Mouse (Mus musculus) embryonic facial prominence, embryonic 11.5 days (tissue): ENCODE results near the gene Nthl1. TPM values are rescaled to one million over a fixed set of nuclear protein-coding genes. Genes with fewer than 3 reads are reported as not detected.

Experiments
- ATAC-seq: fragments of 200-750 bp; cut with Nextera tagmentation; replicated peaks from 2 replicates; pipeline ENCODE4 v1.8.0; 2017; ENCODE audit warnings: low read depth; ENCODE audit not compliant: insufficient number of reproducible peaks, low FRiP score, low TSS enrichment
- DNase-seq: peaks from one replicate; pipeline ENCODE4 v3.0.0-alpha.2; 2015; ENCODE audit warnings: low spot score
- H3K27ac ChIP-seq: fragments of 300-500 bp; sonication (generic); replicated peaks from 2 replicates; pipeline ENCODE4 v1.5.1; 2014; ENCODE audit warnings: mild to moderate bottlenecking, low read depth, low read length, control low read depth
- H3K27me3 ChIP-seq: fragments of 300-500 bp; sonication (generic); 2 replicates; pipeline ENCODE4 v1.6.1; 2014; ENCODE audit warnings: mild to moderate bottlenecking, low read length, moderate library complexity, mixed read lengths; ENCODE audit not compliant: control insufficient read depth, insufficient read depth
- H3K36me3 ChIP-seq: fragments of 300-500 bp; sonication (generic); replicated peaks from 2 replicates; pipeline ENCODE4 v1.6.1; 2014; ENCODE audit warnings: low read depth, mild to moderate bottlenecking, low read length, moderate library complexity, mixed read lengths; ENCODE audit not compliant: control insufficient read depth, insufficient read depth
- H3K4me1 ChIP-seq: fragments of 300-500 bp; sonication (generic); 2 replicates; pipeline ENCODE4 v1.6.1; 2014; ENCODE audit warnings: low read length, mixed read lengths; ENCODE audit not compliant: control insufficient read depth, insufficient read depth
- H3K4me2 ChIP-seq: fragments of 300-500 bp; sonication (generic); 2 replicates; pipeline ENCODE4 v1.6.1; 2014; ENCODE audit warnings: low read depth, mild to moderate bottlenecking, control low read depth, low read length, moderate library complexity
- H3K4me3 ChIP-seq: fragments of 300-500 bp; sonication (generic); 2 replicates; pipeline ENCODE4 v1.5.1; 2014; ENCODE audit warnings: low read depth, low read length, control low read depth
- H3K9ac ChIP-seq: fragments of 300-500 bp; sonication (generic); replicated peaks from 2 replicates; pipeline ENCODE4 v1.6.1; 2014; ENCODE audit warnings: mild to moderate bottlenecking, control low read depth, low read length
- H3K9me3 ChIP-seq: fragments of 300-500 bp; sonication (generic); replicated peaks from 2 replicates; pipeline ENCODE4 v1.6.1; 2016; ENCODE audit warnings: mild to moderate bottlenecking, low read length, inconsistent platforms, mixed read lengths; ENCODE audit not compliant: control insufficient read depth
- WGBS: fragments of 180-500 bp; shearing (Covaris S2); extraction: QIAGEN DNeasy Blood & Tissue Kit; methylation state at CpG from one replicate; pipeline ENCODE4 v1.1.7; 2014; 5-methylcytosine and 5-hydroxymethylcytosine counted together
- polyA plus RNA-seq: library from polyadenylated mRNA; unstranded; fragments of >200 nt; fragmentation: Nextera tagmentation; extraction: Ambion mirVana; gene quantifications from 2 replicates; pipeline ENCODE4 v1.2.1, GENCODE M21; 2014

The Nthl1 gene
- polyA plus RNA-seq, 1 experiment from 2014 or later, result 18.6 TPM

DNA sequence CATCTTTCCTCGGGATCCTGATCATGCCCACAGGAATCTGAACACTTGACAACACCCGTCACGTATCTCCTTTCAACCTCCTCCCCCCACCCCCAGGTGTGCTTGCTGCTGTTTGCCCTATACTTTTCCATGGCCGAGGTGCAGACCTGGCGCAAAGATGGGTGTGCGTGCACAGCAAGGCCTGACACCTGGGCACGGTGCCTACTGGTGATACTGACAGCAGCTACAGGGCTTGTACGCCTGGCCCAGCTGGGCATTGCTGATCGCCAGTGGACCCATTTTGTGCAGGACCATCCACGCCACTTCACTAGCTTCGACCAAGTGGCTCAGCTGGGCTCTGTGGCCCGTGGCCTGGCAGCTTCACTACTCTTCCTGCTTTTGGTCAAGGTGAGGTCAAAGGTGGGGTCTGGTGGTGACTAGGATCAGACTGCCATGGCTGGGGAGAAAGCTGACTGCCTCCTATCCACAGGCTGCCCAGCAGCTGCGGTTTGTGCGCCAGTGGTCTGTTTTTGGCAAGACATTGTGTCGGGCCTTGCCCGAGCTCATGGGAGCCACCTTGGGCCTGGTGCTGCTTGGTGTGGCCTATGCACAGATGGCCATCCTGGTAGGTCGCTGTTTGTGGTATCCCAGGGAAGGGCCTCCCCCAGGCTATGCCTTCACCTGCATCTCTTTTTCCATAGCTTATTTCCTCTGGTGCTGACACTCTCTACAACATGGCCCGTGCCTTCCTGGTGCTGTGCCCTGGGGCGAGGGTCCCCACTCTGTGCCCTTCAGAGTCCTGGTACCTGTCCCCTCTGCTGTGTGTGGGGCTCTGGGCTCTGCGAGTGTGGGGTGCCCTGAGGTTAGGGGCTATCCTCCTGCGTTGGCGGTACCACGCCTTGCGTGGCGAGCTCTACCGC, 38.2 kb upstream of the Nthl1 start:
- 92% methylated on average over 26 of the region's 26 CpGs for WGBS
- H3K4me1 ChIP-seq, result no peaks in the 10 kb centered on the region
- no peaks in the 10 kb centered on the region for H3K27me3 ChIP-seq
- 0 out of 2 replicates have a peak, but pooled peaks have one; percentile 48 for ATAC-seq
- H3K9ac ChIP-seq, result no peak overlapping the region
- H3K4me2 ChIP-seq, result no peak overlapping the region
- H3K36me3 ChIP-seq, result peaks cover 9% of the 10 kb centered on the region
- H3K4me3 ChIP-seq, result no peak overlapping the region
- H3K27ac ChIP-seq, result no peak overlapping the region
- DNase-seq, result no peak
- no peaks in the 10 kb centered on the region for H3K9me3 ChIP-seq

DNA sequence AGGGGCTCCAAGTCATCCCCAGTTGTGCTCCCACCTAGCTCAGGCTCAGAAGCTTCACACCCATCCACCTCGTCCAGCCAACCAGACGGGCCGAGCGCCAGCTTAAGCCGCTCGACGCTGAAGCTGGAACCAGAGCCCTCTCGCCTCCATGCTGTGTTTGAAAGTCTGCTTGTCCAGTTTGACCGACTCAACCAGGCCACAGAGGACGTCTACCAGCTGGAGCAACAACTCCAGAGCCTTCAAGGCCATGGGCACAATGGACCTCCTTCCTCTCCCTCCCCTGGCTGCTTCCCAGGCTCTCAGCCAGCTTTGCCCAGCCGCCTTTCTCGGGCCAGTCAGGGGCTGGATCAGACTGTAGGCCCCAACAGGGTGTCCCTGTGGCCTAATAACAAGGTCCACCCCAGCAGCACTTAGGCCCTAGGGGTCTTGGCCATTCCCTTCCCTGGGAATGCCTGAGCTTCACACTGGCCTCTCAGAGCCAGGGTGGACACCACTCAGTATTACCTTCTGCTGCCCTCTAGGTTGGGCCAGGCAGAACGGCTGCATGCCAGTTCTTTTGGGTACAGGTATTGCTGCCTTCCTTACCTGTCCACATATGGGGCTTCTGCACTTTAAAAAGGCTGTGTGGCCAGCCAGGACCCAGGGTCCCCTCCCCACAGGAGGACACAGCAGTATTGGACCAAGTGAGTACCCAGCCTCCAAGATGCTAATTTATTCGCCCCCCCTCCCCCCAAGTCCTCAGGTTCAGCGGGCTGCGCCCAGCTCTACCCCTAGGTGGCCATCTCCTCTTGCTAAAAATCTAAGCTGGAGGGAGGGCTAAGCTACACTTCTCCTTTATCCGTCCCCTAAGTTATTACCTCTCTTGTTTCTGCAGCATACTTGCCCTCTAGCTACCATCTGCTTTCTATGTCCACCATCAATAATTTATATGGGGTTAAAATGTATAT, 37.1 kb upstream of the Nthl1 start:
- Histone ChIP-seq H3K36me3 (peaks cover 9% of the 10 kb centered on the region), H3K9me3 (no peaks in the 10 kb centered on the region), H3K4me3 (no peak overlapping the region), H3K4me2 (no peak overlapping the region), H3K4me1 (no peaks in the 10 kb centered on the region), H3K9ac (no peak overlapping the region), H3K27me3 (no peaks in the 10 kb centered on the region), H3K27ac (no peak overlapping the region)
- ATAC-seq, result no peak
- WGBS, result 79% methylated on average over 17 of the region's 17 CpGs
- DNase-seq, result peak; percentile 2

DNA sequence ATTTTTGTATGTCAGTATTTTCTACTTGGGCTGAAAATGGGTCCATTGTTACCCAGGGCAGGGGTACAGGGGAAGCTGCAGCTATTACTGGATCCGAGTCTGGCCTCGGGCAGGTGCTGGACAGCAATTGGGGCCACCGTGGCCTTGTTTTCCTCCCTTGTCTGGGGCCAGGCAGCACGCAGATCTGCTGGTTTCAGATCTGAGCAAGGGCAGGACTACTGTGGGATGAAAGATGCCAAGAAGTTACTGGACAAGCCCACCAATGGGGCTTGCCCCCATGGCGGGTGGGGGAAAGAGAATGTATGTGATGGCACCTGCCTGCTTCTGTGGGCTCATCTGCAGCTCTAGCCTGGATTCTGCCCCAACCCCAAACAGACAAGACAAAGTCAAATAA, 36.4 kb upstream of the Nthl1 start:
- H3K27me3 ChIP-seq, result no peaks in the 10 kb centered on the region
- H3K4me2 ChIP-seq, result no peak overlapping the region
- DNase-seq, result no peak
- ATAC-seq, result no peak
- H3K4me3 ChIP-seq, result no peak overlapping the region
- WGBS, result 76% methylated on average over 5 of the region's 5 CpGs
- H3K27ac ChIP-seq, result no peak overlapping the region
- H3K9ac ChIP-seq, result no peak overlapping the region
- H3K36me3 ChIP-seq, result peaks cover 7% of the 10 kb centered on the region
- H3K4me1 ChIP-seq, result no peaks in the 10 kb centered on the region
- H3K9me3 ChIP-seq, result no peaks in the 10 kb centered on the region

DNA sequence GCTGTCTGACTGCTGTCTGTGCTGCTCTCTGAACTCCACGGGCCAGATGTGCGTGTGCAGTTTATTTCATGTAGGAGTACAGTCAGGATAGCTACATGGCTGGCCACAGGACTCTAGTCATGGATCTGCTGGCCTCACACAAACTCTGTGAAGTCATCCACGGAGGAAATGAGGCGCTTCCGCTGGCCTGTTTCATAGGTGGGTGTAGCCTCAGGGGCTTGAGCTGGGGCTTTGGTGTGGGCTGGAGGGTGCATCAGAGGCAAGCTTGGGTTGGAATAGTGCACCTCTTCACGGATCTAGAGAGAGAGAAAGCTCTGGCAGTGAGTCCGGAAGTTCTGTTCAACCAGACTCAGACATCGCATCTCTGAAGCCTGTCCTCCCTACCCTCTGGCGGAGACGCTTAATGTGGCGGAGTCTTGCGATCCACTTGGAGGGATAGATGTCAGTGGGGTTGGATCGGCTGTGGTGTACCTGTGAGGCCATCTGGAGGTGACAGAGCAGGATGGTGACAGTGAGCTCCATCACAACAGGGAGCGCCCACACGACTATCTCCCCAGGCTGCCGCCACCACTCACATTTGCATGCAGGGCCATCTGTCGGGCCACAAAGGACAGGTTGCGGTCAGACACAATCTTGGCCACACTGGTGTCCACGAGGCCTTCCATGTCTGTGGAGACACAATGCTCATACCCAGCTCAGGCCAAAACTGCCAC, 35.9 kb upstream of the Nthl1 start:
- WGBS, result 92% methylated on average over 19 of the region's 19 CpGs
- Histone ChIP-seq H3K4me1 (no peaks in the 10 kb centered on the region), H3K27me3 (no peaks in the 10 kb centered on the region), H3K9me3 (no peaks in the 10 kb centered on the region), H3K4me3 (no peak overlapping the region), H3K9ac (no peak overlapping the region), H3K36me3 (peaks cover 7% of the 10 kb centered on the region), H3K4me2 (no peak overlapping the region), H3K27ac (no peak overlapping the region)
- DNase-seq (no peak), ATAC-seq (no peak)

DNA sequence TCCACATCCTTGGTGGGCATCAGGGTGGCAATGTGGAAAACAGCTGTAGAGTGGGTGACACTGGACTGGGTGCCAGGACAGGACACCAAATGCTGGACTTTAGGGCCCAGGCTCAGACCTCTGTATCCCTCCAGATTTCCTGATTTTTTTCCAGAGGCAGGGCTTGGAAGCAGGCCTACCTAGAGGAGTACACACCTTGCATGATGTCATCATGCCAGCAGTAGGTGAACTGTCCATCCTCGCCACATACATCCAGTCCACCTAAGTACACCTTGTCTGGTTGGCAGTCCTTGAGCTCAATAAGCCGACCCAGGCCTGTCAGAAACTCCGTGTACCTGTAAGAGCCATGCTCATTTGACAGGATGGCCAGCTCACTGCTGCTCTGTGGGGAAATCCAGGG, 34.5 kb upstream of the Nthl1 start:
- no peak overlapping the region for H3K27ac ChIP-seq
- whole genome bisulfite sequencing, result 88% methylated on average over 3 of the region's 3 CpGs
- peaks cover 10% of the 10 kb centered on the region for H3K36me3 ChIP-seq

DNA sequence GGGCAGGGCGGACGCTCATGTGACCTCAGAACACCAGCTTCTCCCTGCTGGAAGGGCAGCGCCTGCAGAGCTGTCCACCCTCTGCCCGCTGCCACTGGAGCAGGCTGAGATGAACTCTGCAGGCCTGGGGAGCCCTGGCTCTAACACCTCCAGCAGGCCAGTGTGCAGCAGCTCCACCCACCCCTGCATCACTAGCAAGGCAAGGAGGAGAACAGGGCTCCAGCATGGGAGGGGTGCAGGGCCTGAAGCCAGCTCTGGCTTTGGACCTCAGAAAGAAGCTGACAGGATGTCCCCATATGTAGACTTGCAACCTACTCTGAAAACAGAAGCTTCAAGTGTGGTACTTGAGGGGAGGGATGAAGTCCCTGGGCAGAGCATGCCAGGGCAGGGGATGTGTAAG, 32.0 kb upstream of the Nthl1 start:
- Histone ChIP-seq H3K4me3 (no peak overlapping the region), H3K9ac (no peak overlapping the region), H3K9me3 (no peaks in the 10 kb centered on the region), H3K36me3 (peaks cover 10% of the 10 kb centered on the region), H3K4me2 (no peak overlapping the region), H3K27ac (no peak overlapping the region), H3K27me3 (no peaks in the 10 kb centered on the region), H3K4me1 (no peaks in the 10 kb centered on the region)
- WGBS, result 96% methylated on average over 4 of the region's 4 CpGs
- no peak for DNase-seq
- ATAC-seq, result no peak

More for the DNA sequence above, 34.5 kb upstream of the Nthl1 start:
- no peaks in the 10 kb centered on the region for H3K4me1 ChIP-seq
- DNase-seq (no peak), ATAC-seq (no peak)
- no peak overlapping the region for H3K4me3 ChIP-seq
- no peak overlapping the region for H3K4me2 ChIP-seq
- no peaks in the 10 kb centered on the region for H3K27me3 ChIP-seq
- no peak overlapping the region for H3K9ac ChIP-seq
- no peaks in the 10 kb centered on the region for H3K9me3 ChIP-seq

DNA sequence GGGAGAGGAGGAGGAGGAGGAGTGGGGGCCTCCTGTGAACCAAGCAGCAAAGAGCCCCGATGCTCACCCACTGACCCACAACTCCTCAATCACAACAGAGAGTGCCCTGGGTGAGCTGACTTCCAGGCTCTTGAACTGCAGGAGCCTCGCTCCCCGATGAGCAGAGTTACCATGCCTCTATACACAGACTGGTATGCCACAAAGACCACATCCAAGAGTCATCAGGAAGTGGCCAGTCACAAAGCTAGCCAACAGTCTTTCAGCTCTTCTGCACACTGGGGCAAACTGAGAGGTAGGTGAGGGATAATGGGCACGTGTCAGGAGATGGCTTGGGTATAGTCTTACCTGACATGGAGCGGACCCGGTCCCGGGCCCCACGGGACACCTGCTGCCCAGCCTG, 28.5 kb upstream of the Nthl1 start:
- H3K9me3 ChIP-seq, result no peaks in the 10 kb centered on the region
- H3K4me1 ChIP-seq, result no peaks in the 10 kb centered on the region
- no peak for DNase-seq
- no peak overlapping the region for H3K4me2 ChIP-seq
- no peak overlapping the region for H3K27ac ChIP-seq
- no peak overlapping the region for H3K4me3 ChIP-seq
- 90% methylated on average over 8 of the region's 8 CpGs for WGBS
- H3K36me3 ChIP-seq, result peaks cover 10% of the 10 kb centered on the region
- no peak for ATAC-seq
- H3K9ac ChIP-seq, result no peak overlapping the region
- no peaks in the 10 kb centered on the region for H3K27me3 ChIP-seq
